Mouse (Mus musculus): ENCODE measurements around the gene Mettl23. TPM values are rescaled to one million over a fixed set of nuclear protein-coding genes. Genes with fewer than 3 reads are reported as not detected.
A peak's percentile ranks its signal among the peaks of the same experiment; 100 is the strongest.

Gene Mettl23
- polyA plus RNA-seq, 1 experiment, result 44.6 TPM

- no peak for DNase-seq (ENCODE audit: low read depth)
- TF ChIP-seq POLR2A (IDR thresholded peaks at IDR 0.05; ENCODE audit: borderline replicate concordance, extremely low read depth, insufficient read depth, insufficient read length, poor library complexity, severe bottlenecking) (no peak), CTCF (IDR thresholded peaks at IDR 0.05; ENCODE audit: borderline replicate concordance, extremely low read depth, insufficient read depth, insufficient read length) (no peak)
Measured at GRCm38 (mm10) chr11:116850833-116851477, 7.9 kb downstream of the Mettl23 start.

- TF ChIP-seq POLR2A (IDR thresholded peaks at IDR 0.05; ENCODE audit: borderline replicate concordance, extremely low read depth, insufficient read depth, insufficient read length, poor library complexity, severe bottlenecking), result no peak
- TF ChIP-seq CTCF (IDR thresholded peaks at IDR 0.05; ENCODE audit: borderline replicate concordance, extremely low read depth, insufficient read depth, insufficient read length), result no peak
- DNase-seq (ENCODE audit: low read depth), result no peak
Measured at GRCm38 (mm10) chr11:116851576-116852290, 8.7 kb downstream of the Mettl23 start.

- DNase-seq (ENCODE audit: low read depth), result peak; percentile 84
- TF ChIP-seq POLR2A (IDR thresholded peaks at IDR 0.05; ENCODE audit: borderline replicate concordance, extremely low read depth, insufficient read depth, insufficient read length, poor library complexity, severe bottlenecking), result peak; percentile 35; the same call in 1 of the 2 replicates
- TF ChIP-seq CTCF (IDR thresholded peaks at IDR 0.05; ENCODE audit: borderline replicate concordance, extremely low read depth, insufficient read depth, insufficient read length), result no peak
Measured at GRCm38 (mm10) chr11:116852291-116852890, 9.3 kb downstream of the Mettl23 start, which contains the start of gene Mfsd11. TSS of gene Mfsd11 (plus strand) at chr11:116852440.

GRCm38 (mm10) chr11:116852891-116853511 is 9.9 kb downstream of the Mettl23 start, which contains the start of gene Srsf2:
TSS of gene Srsf2 (minus strand) at chr11:116853094.
- TF ChIP-seq CTCF (IDR thresholded peaks at IDR 0.05; ENCODE audit: borderline replicate concordance, extremely low read depth, insufficient read depth, insufficient read length), result no peak
- TF ChIP-seq POLR2A (IDR thresholded peaks at IDR 0.05; ENCODE audit: borderline replicate concordance, extremely low read depth, insufficient read depth, insufficient read length, poor library complexity, severe bottlenecking), result peak; percentile 98
- peak; percentile 98 for DNase-seq (ENCODE audit: low read depth)

GRCm38 (mm10) chr11:116853512-116853928 is 10.4 kb downstream of the Mettl23 start:
- TF ChIP-seq CTCF (IDR thresholded peaks at IDR 0.05; ENCODE audit: borderline replicate concordance, extremely low read depth, insufficient read depth, insufficient read length), result no peak
- TF ChIP-seq POLR2A (IDR thresholded peaks at IDR 0.05; ENCODE audit: borderline replicate concordance, extremely low read depth, insufficient read depth, insufficient read length, poor library complexity, severe bottlenecking), result peak; percentile 62; the same call in 1 of the 2 replicates
- peak; percentile 97 for DNase-seq (ENCODE audit: low read depth)

- DNase-seq (ENCODE audit: low read depth), result no peak
- TF ChIP-seq POLR2A (IDR thresholded peaks at IDR 0.05; ENCODE audit: borderline replicate concordance, extremely low read depth, insufficient read depth, insufficient read length, poor library complexity, severe bottlenecking) (no peak), CTCF (IDR thresholded peaks at IDR 0.05; ENCODE audit: borderline replicate concordance, extremely low read depth, insufficient read depth, insufficient read length) (no peak)
Measured at GRCm38 (mm10) chr11:116854279-116854678, 11.2 kb downstream of the Mettl23 start.

GRCm38 (mm10) chr11:116857183-116857850 is 14.2 kb downstream of the Mettl23 start:
- DNase-seq (ENCODE audit: low read depth), result no peak
- no peak for TF ChIP-seq POLR2A (IDR thresholded peaks at IDR 0.05; ENCODE audit: borderline replicate concordance, extremely low read depth, insufficient read depth, insufficient read length, poor library complexity, severe bottlenecking)

GRCm38 (mm10) chr11:116864444-116864843 is 21.4 kb downstream of the Mettl23 start:
- TF ChIP-seq POLR2A (IDR thresholded peaks at IDR 0.05; ENCODE audit: borderline replicate concordance, extremely low read depth, insufficient read depth, insufficient read length, poor library complexity, severe bottlenecking) (no peak), CTCF (IDR thresholded peaks at IDR 0.05; ENCODE audit: borderline replicate concordance, extremely low read depth, insufficient read depth, insufficient read length) (no peak)
- no peak for DNase-seq (ENCODE audit: low read depth)

GRCm38 (mm10) chr11:116865945-116866585 is 23.0 kb downstream of the Mettl23 start:
- TF ChIP-seq POLR2A (IDR thresholded peaks at IDR 0.05; ENCODE audit: borderline replicate concordance, extremely low read depth, insufficient read depth, insufficient read length, poor library complexity, severe bottlenecking) (no peak), CTCF (IDR thresholded peaks at IDR 0.05; ENCODE audit: borderline replicate concordance, extremely low read depth, insufficient read depth, insufficient read length) (no peak)
- DNase-seq (ENCODE audit: low read depth), result no peak

GRCm38 (mm10) chr11:116868129-116868528 is 25.1 kb downstream of the Mettl23 start:
- no peak for TF ChIP-seq POLR2A (IDR thresholded peaks at IDR 0.05; ENCODE audit: borderline replicate concordance, extremely low read depth, insufficient read depth, insufficient read length, poor library complexity, severe bottlenecking)
- no peak for TF ChIP-seq CTCF (IDR thresholded peaks at IDR 0.05; ENCODE audit: borderline replicate concordance, extremely low read depth, insufficient read depth, insufficient read length)
- no peak for DNase-seq (ENCODE audit: low read depth)
